Mouse (Mus musculus) midbrain, embryonic 12.5 days (tissue): ENCODE data around the gene Letm1. TPM values are rescaled to one million over a fixed set of nuclear protein-coding genes. Genes with fewer than 3 reads are reported as not detected.
A peak's percentile ranks its signal among the peaks of the same experiment; 100 is the strongest.

Experiments used
- ATAC-seq: fragments of 200-750 bp; cut with Nextera tagmentation; 2 replicates; pipeline ENCODE4 v1.8.0; 2017; ENCODE audit warnings: low read depth, moderate TSS enrichment, moderate library complexity; ENCODE audit not compliant: low FRiP score
- H3K27ac ChIP-seq: fragments of 300-500 bp; sonication (generic); replicated peaks from 2 replicates; pipeline ENCODE4 v1.5.1; 2016; ENCODE audit warnings: mild to moderate bottlenecking
- H3K27me3 ChIP-seq: fragments of 300-500 bp; sonication (generic); 2 replicates; pipeline ENCODE4 v1.6.1; 2016; ENCODE audit warnings: mild to moderate bottlenecking
- H3K36me3 ChIP-seq: fragments of 300-500 bp; sonication (generic); 2 replicates; pipeline ENCODE4 v1.6.1; 2016
- H3K4me1 ChIP-seq: fragments of 300-500 bp; sonication (generic); 2 replicates; pipeline ENCODE4 v1.6.1; 2016
- H3K4me2 ChIP-seq: fragments of 300-500 bp; sonication (generic); replicated peaks from 2 replicates; pipeline ENCODE4 v1.6.1; 2016; ENCODE audit warnings: mild to moderate bottlenecking, moderate library complexity
- H3K4me3 ChIP-seq: fragments of 300-500 bp; sonication (generic); 2 replicates; pipeline ENCODE4 v1.5.1; 2016; ENCODE audit warnings: mild to moderate bottlenecking
- H3K9ac ChIP-seq: fragments of 300-500 bp; sonication (generic); replicated peaks from 2 replicates; pipeline ENCODE4 v1.6.1; 2016; ENCODE audit warnings: mild to moderate bottlenecking, moderate library complexity
- H3K9me3 ChIP-seq: fragments of 300-500 bp; sonication (generic); 2 replicates; pipeline ENCODE4 v1.6.1; 2016; ENCODE audit warnings: mild to moderate bottlenecking
- WGBS: fragments of 180-500 bp; shearing (Covaris S2); methylation state at CpG from one replicate; pipeline ENCODE4 v1.1.7; 2016; 5-methylcytosine and 5-hydroxymethylcytosine counted together
- polyA plus RNA-seq: library from polyadenylated mRNA; unstranded; fragments of >200 nt; fragmentation: Nextera tagmentation; extraction: Ambion mirVana; gene quantifications from 2 replicates; pipeline ENCODE4 v1.2.1, GENCODE M21; 2016

Letm1 gene
- polyA plus RNA-seq, 1 experiment from 2014 or later: 54.2 TPM

GRCm38 (mm10) chr5:33703999-33704398 lies 78.6 kb downstream of the Letm1 start:
- Histone ChIP-seq H3K27me3 (peaks cover 76% of the 10 kb centered on the region), H3K9ac (peak overlapping the region; percentile 17; the same call in 1 of the 2 replicates), H3K4me3 (no peak overlapping the region), H3K36me3 (no peaks in the 10 kb centered on the region), H3K4me2 (no peak overlapping the region; the same call in 1 of the 2 replicates), H3K27ac (peak overlapping the region; percentile 84), H3K9me3 (no peaks in the 10 kb centered on the region), H3K4me1 (peaks cover 64% of the 10 kb centered on the region)
- 17% methylated on average over 8 of the region's 8 CpGs for WGBS
- ATAC-seq: no peak

- no peak overlapping the region for H3K4me3 ChIP-seq
- H3K9me3 ChIP-seq: no peaks in the 10 kb centered on the region
- no peak overlapping the region for H3K9ac ChIP-seq
- H3K27me3 ChIP-seq: peaks cover 78% of the 10 kb centered on the region
- H3K27ac ChIP-seq: no peak overlapping the region
- no peak for ATAC-seq
- no peak overlapping the region for H3K4me2 ChIP-seq
- WGBS: 89% methylated on average over 11 of the region's 11 CpGs
- no peaks in the 10 kb centered on the region for H3K36me3 ChIP-seq
- H3K4me1 ChIP-seq: peaks cover 86% of the 10 kb centered on the region
Measured at GRCm38 (mm10) chr5:33701832-33702231, 80.8 kb downstream of the Letm1 start.

DNA sequence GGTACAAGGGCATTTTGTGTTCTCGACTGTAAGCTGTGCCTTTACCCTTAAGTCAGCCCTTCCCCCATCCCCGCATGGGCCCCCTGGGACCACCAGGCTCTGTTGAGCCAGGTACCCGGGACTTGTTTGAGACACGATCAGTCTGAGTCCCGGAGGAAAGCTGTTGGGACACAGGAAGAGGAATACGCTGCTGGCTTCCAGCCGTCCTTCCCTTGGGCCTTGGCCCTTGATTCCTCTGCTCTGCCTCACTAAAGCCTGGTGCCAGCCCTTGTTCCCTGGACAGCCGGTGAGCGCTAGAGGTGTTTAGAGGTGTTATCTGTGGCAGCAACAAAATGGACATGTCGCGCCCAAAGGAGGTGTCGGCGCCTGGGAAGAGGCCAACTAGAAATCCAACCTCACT lies 82.6 kb downstream of the Letm1 start:
- Histone ChIP-seq H3K9ac (no peak overlapping the region), H3K4me3 (no peak overlapping the region), H3K36me3 (no peaks in the 10 kb centered on the region), H3K4me2 (no peak overlapping the region), H3K27me3 (peaks cover 82% of the 10 kb centered on the region), H3K9me3 (no peaks in the 10 kb centered on the region), H3K27ac (no peak overlapping the region), H3K4me1 (peaks cover 86% of the 10 kb centered on the region)
- WGBS: 50% methylated on average over 13 of the region's 13 CpGs
- no peak for ATAC-seq

DNA sequence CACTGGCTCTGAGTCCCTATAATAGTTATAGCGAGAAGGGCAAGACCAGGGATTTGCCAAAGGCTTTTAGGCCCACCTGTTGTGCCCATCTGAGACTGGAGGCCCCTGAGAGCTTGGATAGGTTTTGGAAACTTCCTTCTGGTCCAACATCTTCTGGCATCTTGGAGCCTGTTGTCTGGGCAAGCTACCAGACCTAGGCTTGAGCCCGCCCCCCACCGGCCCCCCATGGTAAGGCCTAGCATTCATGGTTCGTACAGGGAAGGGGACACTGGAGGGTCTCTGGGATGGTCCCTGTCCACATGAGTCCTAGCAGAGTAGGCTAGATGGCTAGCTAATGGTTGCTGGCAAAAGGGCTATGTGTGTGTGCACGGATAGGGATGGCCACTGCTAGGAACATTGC lies 83.9 kb downstream of the Letm1 start:
- no peaks in the 10 kb centered on the region for H3K9me3 ChIP-seq
- H3K4me3 ChIP-seq: no peak overlapping the region
- peaks cover 92% of the 10 kb centered on the region for H3K27me3 ChIP-seq
- peaks cover 86% of the 10 kb centered on the region for H3K4me1 ChIP-seq
- 83% methylated on average over 5 of the region's 5 CpGs for WGBS
- ATAC-seq: no peak
- no peak overlapping the region for H3K4me2 ChIP-seq
- peak overlapping the region; percentile 52 for H3K27ac ChIP-seq
- H3K36me3 ChIP-seq: no peaks in the 10 kb centered on the region
- H3K9ac ChIP-seq: no peak overlapping the region

GRCm38 (mm10) chr5:33697947-33698512 lies 84.6 kb downstream of the Letm1 start:
- H3K27me3 ChIP-seq: peaks cover 94% of the 10 kb centered on the region
- no peak overlapping the region for H3K4me3 ChIP-seq
- 9% methylated on average over 12 of the region's 13 CpGs for WGBS
- H3K4me2 ChIP-seq: 0 out of 2 replicates have a peak overlapping the region, but pooled peaks have one; percentile 13
- H3K9me3 ChIP-seq: no peaks in the 10 kb centered on the region
- no peak overlapping the region for H3K9ac ChIP-seq
- peaks cover 88% of the 10 kb centered on the region for H3K4me1 ChIP-seq
- peak overlapping the region; percentile 52 for H3K27ac ChIP-seq
- ATAC-seq: peak; percentile 13; the same call in 1 of the 2 replicates
- H3K36me3 ChIP-seq: no peaks in the 10 kb centered on the region

- peaks cover 92% of the 10 kb centered on the region for H3K4me1 ChIP-seq
- WGBS: 5% methylated on average over 1 of the region's 1 CpGs
- H3K4me2 ChIP-seq: 0 out of 2 replicates have a peak overlapping the region, but pooled peaks have one; percentile 13
- no peak for ATAC-seq
- H3K4me3 ChIP-seq: no peak overlapping the region
- H3K9me3 ChIP-seq: no peaks in the 10 kb centered on the region
- H3K27ac ChIP-seq: peak overlapping the region; percentile 52; the same call in 1 of the 2 replicates
- H3K9ac ChIP-seq: no peak overlapping the region
- H3K36me3 ChIP-seq: no peaks in the 10 kb centered on the region
- H3K27me3 ChIP-seq: peaks cover 94% of the 10 kb centered on the region
Measured at GRCm38 (mm10) chr5:33697534-33697933, 85.1 kb downstream of the Letm1 start.

- Histone ChIP-seq H3K36me3 (no peaks in the 10 kb centered on the region), H3K4me3 (no peak overlapping the region), H3K27me3 (peaks cover 93% of the 10 kb centered on the region), H3K27ac (peak overlapping the region; percentile 92), H3K9me3 (no peaks in the 10 kb centered on the region), H3K9ac (no peak overlapping the region), H3K4me2 (peak overlapping the region; percentile 68), H3K4me1 (peaks cover 96% of the 10 kb centered on the region)
- whole genome bisulfite sequencing: 35% methylated on average over 5 of the region's 5 CpGs
- ATAC-seq: no peak
Measured at GRCm38 (mm10) chr5:33696430-33696829, 86.2 kb downstream of the Letm1 start.

GRCm38 (mm10) chr5:33695718-33696121 lies 86.9 kb downstream of the Letm1 start:
- Histone ChIP-seq H3K27me3 (peaks cover 92% of the 10 kb centered on the region), H3K4me2 (peak overlapping the region; percentile 68), H3K4me3 (peak overlapping the region; percentile 41), H3K9me3 (no peaks in the 10 kb centered on the region), H3K27ac (peak overlapping the region; percentile 92), H3K36me3 (no peaks in the 10 kb centered on the region), H3K4me1 (peaks cover 94% of the 10 kb centered on the region), H3K9ac (peak overlapping the region; percentile 54)
- ATAC-seq: peak; percentile 5; the same call in 1 of the 2 replicates
- WGBS: 2% methylated on average over 24 of the region's 24 CpGs

DNA sequence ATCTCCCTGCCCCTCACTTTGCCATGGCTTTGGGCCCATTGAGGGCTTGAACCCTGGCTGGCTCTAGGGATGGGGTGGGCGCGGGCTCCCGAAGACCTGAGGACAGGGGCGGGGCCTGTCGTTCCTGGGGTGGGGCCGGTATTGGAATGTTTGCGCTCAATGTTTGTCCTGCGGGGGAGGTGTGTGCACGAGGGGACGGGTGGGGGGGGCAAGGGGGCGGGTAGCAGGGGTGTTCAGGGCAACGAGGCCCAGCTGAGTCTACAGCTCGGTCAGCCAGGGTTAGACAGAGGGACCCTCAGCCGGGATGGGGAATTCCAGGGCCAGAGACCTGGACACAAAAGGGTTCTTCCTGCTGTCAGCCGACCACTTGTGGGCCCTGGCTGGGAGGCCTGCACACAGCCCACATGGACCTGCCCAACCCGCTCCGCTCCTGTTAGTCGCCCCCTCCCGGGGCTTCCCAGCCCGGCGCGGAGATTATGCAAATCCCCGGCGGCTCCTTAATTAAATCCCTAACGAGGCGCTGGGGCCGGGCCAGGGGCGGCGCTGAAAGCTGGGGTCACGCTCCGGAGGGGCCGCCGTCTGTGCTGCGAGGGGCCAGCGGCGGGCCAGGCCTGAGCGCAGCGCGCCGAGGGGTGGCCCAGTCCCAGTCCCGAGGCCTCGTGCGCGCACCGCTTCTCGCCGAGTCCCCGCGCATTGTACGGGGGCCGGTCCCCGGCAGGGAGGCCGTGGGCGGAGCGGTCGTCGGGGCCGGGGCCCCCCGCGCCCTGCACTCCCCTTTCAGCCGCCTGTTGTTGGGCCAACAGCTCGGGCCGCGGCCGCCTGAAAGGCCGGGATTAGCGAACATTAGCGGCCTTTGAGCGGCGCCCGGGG lies 87.5 kb downstream of the Letm1 start:
- peak overlapping the region; percentile 92 for H3K27ac ChIP-seq
- no peaks in the 10 kb centered on the region for H3K9me3 ChIP-seq
- peak; percentile 88 for ATAC-seq
- no peaks in the 10 kb centered on the region for H3K36me3 ChIP-seq
- H3K4me2 ChIP-seq: peak overlapping the region; percentile 68
- WGBS: 1% methylated on average over 54 of the region's 71 CpGs
- H3K9ac ChIP-seq: peak overlapping the region; percentile 54
- H3K27me3 ChIP-seq: peaks cover 92% of the 10 kb centered on the region
- peak overlapping the region; percentile 41 for H3K4me3 ChIP-seq
- peaks cover 94% of the 10 kb centered on the region for H3K4me1 ChIP-seq

DNA sequence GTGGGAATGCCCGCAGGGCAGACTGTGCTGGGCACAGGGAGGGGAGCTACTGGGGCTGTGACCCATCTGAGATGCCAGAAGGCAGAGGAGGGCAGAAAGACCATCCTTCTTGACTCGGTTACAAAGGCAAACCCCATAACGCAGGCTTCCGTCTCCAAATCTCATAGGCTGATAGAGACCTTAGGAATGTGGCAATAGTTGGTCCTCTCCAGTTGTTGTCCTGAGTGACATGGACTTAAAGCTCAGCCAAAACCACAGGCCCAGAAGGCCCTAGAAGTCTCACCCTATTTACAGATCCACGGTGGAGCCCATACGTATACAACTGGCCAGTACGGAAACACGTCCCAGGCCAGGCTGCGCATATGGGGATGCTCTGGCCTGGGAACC lies 88.2 kb downstream of the Letm1 start:
- no peaks in the 10 kb centered on the region for H3K36me3 ChIP-seq
- peaks cover 94% of the 10 kb centered on the region for H3K4me1 ChIP-seq
- H3K27ac ChIP-seq: peak overlapping the region; percentile 92
- H3K4me2 ChIP-seq: peak overlapping the region; percentile 68
- no peak overlapping the region for H3K9ac ChIP-seq
- no peak overlapping the region for H3K4me3 ChIP-seq
- WGBS: 28% methylated on average over 9 of the region's 9 CpGs
- no peak for ATAC-seq
- H3K27me3 ChIP-seq: peaks cover 92% of the 10 kb centered on the region
- no peaks in the 10 kb centered on the region for H3K9me3 ChIP-seq

DNA sequence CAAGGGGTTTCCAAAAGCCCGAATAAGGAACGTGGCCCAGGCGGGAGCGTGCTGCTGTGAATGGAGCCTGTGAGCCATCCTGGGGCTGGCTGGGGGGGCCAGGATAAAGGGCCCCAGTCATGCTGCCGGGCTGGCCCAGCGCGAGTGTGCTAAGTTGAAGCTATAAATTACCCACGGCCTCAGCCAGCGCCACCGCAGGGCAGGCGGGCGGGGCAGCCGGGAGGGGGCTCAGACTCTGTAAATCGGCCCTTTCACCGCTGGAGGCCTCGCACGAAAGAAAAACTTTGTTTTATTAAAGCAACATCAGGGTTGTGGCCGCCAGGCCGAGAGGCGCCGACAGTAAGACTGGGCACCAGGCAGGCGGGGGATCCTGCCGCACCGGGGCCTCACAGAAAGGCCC lies 90.2 kb downstream of the Letm1 start:
- Histone ChIP-seq H3K36me3 (no peaks in the 10 kb centered on the region), H3K9me3 (no peaks in the 10 kb centered on the region), H3K9ac (peak overlapping the region; percentile 8; the same call in 1 of the 2 replicates), H3K4me3 (no peak overlapping the region), H3K27me3 (peaks cover 86% of the 10 kb centered on the region), H3K4me1 (peaks cover 94% of the 10 kb centered on the region), H3K4me2 (peak overlapping the region; percentile 32), H3K27ac (peak overlapping the region; percentile 77)
- ATAC-seq: no peak
- WGBS: 2% methylated on average over 24 of the region's 24 CpGs
